Mouse (Mus musculus) midbrain, embryonic 11.5 days (tissue): ENCODE results near the gene C1ra. TPM values are rescaled to one million over a fixed set of nuclear protein-coding genes. Genes with fewer than 3 reads are reported as not detected.
"Not testable (repeated sequence)": the region's sequence is repeated elsewhere in the genome, so short reads cannot be mapped to it uniquely, and the experiment has no call there.

ENCODE experiments used
- ATAC-seq: fragments of 200-750 bp; cut with Nextera tagmentation; 2 replicates; pipeline ENCODE4 v1.8.0; 2017; ENCODE audit warnings: moderate TSS enrichment, moderate library complexity; ENCODE audit not compliant: low FRiP score
- DNase-seq: peaks from one replicate; pipeline ENCODE4 v3.0.0; 2015; ENCODE audit warnings: low spot score; ENCODE audit errors: missing footprints
- H3K27ac ChIP-seq: fragments of 300-500 bp; sonication (generic); 2 replicates; pipeline ENCODE4 v1.5.1; 2014; ENCODE audit warnings: low read depth, low read length
- H3K27me3 ChIP-seq: fragments of 300-500 bp; sonication (generic); 2 replicates; pipeline ENCODE4 v1.6.1; 2014; ENCODE audit warnings: mild to moderate bottlenecking, low read length, moderate library complexity, mixed read lengths; ENCODE audit not compliant: control insufficient read depth, insufficient read depth
- H3K36me3 ChIP-seq: fragments of 300-500 bp; sonication (generic); 2 replicates; pipeline ENCODE4 v1.6.1; 2014; ENCODE audit warnings: mild to moderate bottlenecking, low read length, moderate library complexity, mixed read lengths; ENCODE audit not compliant: control insufficient read depth, insufficient read depth
- H3K4me1 ChIP-seq: fragments of 300-500 bp; sonication (generic); 2 replicates; pipeline ENCODE4 v1.6.1; 2014; ENCODE audit warnings: low read length; ENCODE audit not compliant: control insufficient read depth, insufficient read depth
- H3K4me2 ChIP-seq: fragments of 300-500 bp; sonication (generic); 2 replicates; pipeline ENCODE4 v1.6.1; 2014; ENCODE audit warnings: mild to moderate bottlenecking, moderate library complexity
- H3K4me3 ChIP-seq: fragments of 300-500 bp; sonication (generic); 2 replicates; pipeline ENCODE4 v1.5.1; 2014; ENCODE audit warnings: low read depth, low read length
- H3K9ac ChIP-seq: fragments of 300-500 bp; sonication (generic); 2 replicates; pipeline ENCODE4 v1.6.1; 2014; ENCODE audit warnings: low read length
- H3K9me3 ChIP-seq: fragments of 300-500 bp; sonication (generic); 2 replicates; pipeline ENCODE4 v1.6.1; 2016; ENCODE audit warnings: low read length; ENCODE audit not compliant: control insufficient read depth
- WGBS: fragments of 180-500 bp; shearing (Covaris S2); extraction: QIAGEN DNeasy Blood & Tissue Kit; methylation state at CpG from one replicate; pipeline ENCODE4 v1.1.7; 2014; 5-methylcytosine and 5-hydroxymethylcytosine counted together
- polyA plus RNA-seq: library from polyadenylated mRNA; unstranded; fragments of >200 nt; fragmentation: Nextera tagmentation; extraction: Ambion mirVana; gene quantifications from 2 replicates; pipeline ENCODE4 v1.2.1, GENCODE M21; 2014

C1ra gene
- polyA plus RNA-seq, 1 experiment from 2014 or later: not detected

- H3K9ac ChIP-seq: no peak overlapping the region
- no peaks in the 10 kb centered on the region for H3K9me3 ChIP-seq
- H3K36me3 ChIP-seq: no peaks in the 10 kb centered on the region
- no peak overlapping the region for H3K27ac ChIP-seq
- H3K4me2 ChIP-seq: no peak overlapping the region
- no peaks in the 10 kb centered on the region for H3K4me1 ChIP-seq
- no peaks in the 10 kb centered on the region for H3K27me3 ChIP-seq
- ATAC-seq (no peak), DNase-seq (peak; percentile 2)
- 92% methylated on average over 5 of the region's 5 CpGs for WGBS
- no peak overlapping the region for H3K4me3 ChIP-seq
Observed at GRCm38 (mm10) chr6:124496054-124496453, 16.2 kb upstream of the C1ra start.

GRCm38 (mm10) chr6:124499914-124500566, 12.2 kb upstream of the C1ra start:
- H3K9ac ChIP-seq: no peak overlapping the region
- no peak overlapping the region for H3K4me3 ChIP-seq
- no peak for DNase-seq
- WGBS: 47% methylated on average over 10 of the region's 10 CpGs
- no peak overlapping the region for H3K4me2 ChIP-seq
- ATAC-seq: no peak
- H3K9me3 ChIP-seq: no peaks in the 10 kb centered on the region
- no peaks in the 10 kb centered on the region for H3K4me1 ChIP-seq
- no peak overlapping the region for H3K27ac ChIP-seq
- H3K27me3 ChIP-seq: no peaks in the 10 kb centered on the region
- no peaks in the 10 kb centered on the region for H3K36me3 ChIP-seq

- DNase-seq (no peak), ATAC-seq (no peak)
- no peak overlapping the region for H3K27ac ChIP-seq
- H3K4me1 ChIP-seq: no peaks in the 10 kb centered on the region
- no peaks in the 10 kb centered on the region for H3K27me3 ChIP-seq
- WGBS: 85% methylated on average over 4 of the region's 4 CpGs
- H3K4me2 ChIP-seq: no peak overlapping the region
- H3K4me3 ChIP-seq: no peak overlapping the region
- H3K9ac ChIP-seq: no peak overlapping the region
- H3K9me3 ChIP-seq: no peaks in the 10 kb centered on the region
- H3K36me3 ChIP-seq: no peaks in the 10 kb centered on the region
Observed at GRCm38 (mm10) chr6:124501473-124501872, 10.7 kb upstream of the C1ra start.

GRCm38 (mm10) chr6:124502021-124502420, 10.2 kb upstream of the C1ra start:
- DNase-seq: no peak
- Histone ChIP-seq H3K27me3 (no peaks in the 10 kb centered on the region), H3K4me3 (no peak overlapping the region), H3K27ac (no peak overlapping the region), H3K36me3 (no peaks in the 10 kb centered on the region), H3K4me1 (no peaks in the 10 kb centered on the region), H3K4me2 (no peak overlapping the region), H3K9ac (no peak overlapping the region), H3K9me3 (no peaks in the 10 kb centered on the region)
- WGBS: 93% methylated on average over 5 of the region's 5 CpGs
- no peak for ATAC-seq

- Histone ChIP-seq H3K27ac (no peak overlapping the region), H3K9me3 (no peaks in the 10 kb centered on the region), H3K4me3 (no peak overlapping the region), H3K9ac (no peak overlapping the region), H3K4me2 (no peak overlapping the region), H3K36me3 (no peaks in the 10 kb centered on the region), H3K4me1 (no peaks in the 10 kb centered on the region), H3K27me3 (no peaks in the 10 kb centered on the region)
- DNase-seq: no peak
- WGBS: 80% methylated on average over 4 of the region's 4 CpGs
- no peak for ATAC-seq
Observed at GRCm38 (mm10) chr6:124505028-124505427, 7.2 kb upstream of the C1ra start.

- no peaks in the 10 kb centered on the region for H3K36me3 ChIP-seq
- H3K27ac ChIP-seq: no peak overlapping the region
- H3K4me3 ChIP-seq: no peak overlapping the region
- DNase-seq (no peak), ATAC-seq (no peak)
- H3K27me3 ChIP-seq: no peaks in the 10 kb centered on the region
- H3K4me1 ChIP-seq: no peaks in the 10 kb centered on the region
- WGBS: 81% methylated on average over 6 of the region's 6 CpGs
- no peak overlapping the region for H3K9ac ChIP-seq
- no peaks in the 10 kb centered on the region for H3K9me3 ChIP-seq
- H3K4me2 ChIP-seq: no peak overlapping the region
Observed at GRCm38 (mm10) chr6:124506991-124507390, 5.2 kb upstream of the C1ra start.

- H3K27me3 ChIP-seq: no peaks in the 10 kb centered on the region
- no peaks in the 10 kb centered on the region for H3K4me1 ChIP-seq
- no peak overlapping the region for H3K4me2 ChIP-seq
- no peak overlapping the region for H3K4me3 ChIP-seq
- no peak overlapping the region for H3K9ac ChIP-seq
- H3K27ac ChIP-seq: no peak overlapping the region
- 83% methylated on average over 10 of the region's 10 CpGs for WGBS
- H3K9me3 ChIP-seq: no peaks in the 10 kb centered on the region
- DNase-seq (no peak), ATAC-seq (no peak)
- no peaks in the 10 kb centered on the region for H3K36me3 ChIP-seq
Observed at GRCm38 (mm10) chr6:124508292-124508691, 3.9 kb upstream of the C1ra start.

GRCm38 (mm10) chr6:124509192-124509591, 3.0 kb upstream of the C1ra start:
- H3K27me3 ChIP-seq, H3K9ac ChIP-seq, H3K36me3 ChIP-seq, H3K4me3 ChIP-seq, DNase-seq, H3K9me3 ChIP-seq, H3K4me2 ChIP-seq, ATAC-seq, H3K4me1 ChIP-seq, H3K27ac ChIP-seq: not testable (repeated sequence)
- 87% methylated on average over 5 of the region's 5 CpGs for WGBS

- ATAC-seq (no peak), DNase-seq (no peak)
- no peak overlapping the region for H3K9ac ChIP-seq
- no peaks in the 10 kb centered on the region for H3K4me1 ChIP-seq
- no peak overlapping the region for H3K4me2 ChIP-seq
- no peak overlapping the region for H3K4me3 ChIP-seq
- no peaks in the 10 kb centered on the region for H3K9me3 ChIP-seq
- no peaks in the 10 kb centered on the region for H3K27me3 ChIP-seq
- WGBS: 68% methylated on average over 6 of the region's 6 CpGs
- no peaks in the 10 kb centered on the region for H3K36me3 ChIP-seq
- H3K27ac ChIP-seq: no peak overlapping the region
Observed at GRCm38 (mm10) chr6:124511936-124512335, 269 bp upstream of the C1ra start.
